ENCODE assay signal across 8 mouse cellular contexts in genomic region chr19:10017637-10018526, GRCm38 (mm10). TPM values are rescaled to one million over a fixed set of nuclear protein-coding genes. Genes with fewer than 3 reads are reported as not detected.
A peak's percentile ranks its signal among the peaks of the same experiment; 100 is the strongest.
DNase-seq lines count a peak whose midpoint lies in the region; ATAC-seq and TF ChIP-seq lines count a peak whose summit lies in the region.

No protein-coding gene starts in this region.

- TF ChIP-seq POLR2A in CH12.LX (IDR thresholded peaks at IDR 0.05; ENCODE audit: low read depth, low read length) = no peak
- peak; percentile 16; the same call in 1 of the 2 replicates for TF ChIP-seq POLR2A in testis, adult 2 months (IDR thresholded peaks at IDR 0.05; ENCODE audit: control insufficient read depth, low read depth, low read length)

- ATAC-seq in cerebellum, adult (ENCODE audit: insufficient number of reproducible peaks, low FRiP score, low TSS enrichment) = peak; percentile 77
- peak; percentile 97 for ATAC-seq in forebrain, embryonic 14.5 days
- peak; percentile 95 for ATAC-seq in neural tube, embryonic 13.5 days (ENCODE audit: low read depth)

- no peak overlapping the region for H3K27ac ChIP-seq in CH12.LX (ENCODE audit: insufficient read depth, low read depth)
- H3K27ac ChIP-seq in forebrain, embryonic 14.5 days (ENCODE audit: low read depth, low read length) = peak overlapping the region; percentile 21; the same call in 1 of the 2 replicates
- H3K27ac ChIP-seq in neural tube, embryonic 13.5 days (replicated peaks) = peak overlapping the region; percentile 67
- no peak overlapping the region for H3K27ac ChIP-seq in testis, adult 2 months (ENCODE audit: control insufficient read depth, insufficient read depth, low read depth, low read length)

- no peak overlapping the region for H3K9ac ChIP-seq in CH12.LX (ENCODE audit: insufficient read depth, low read depth)
- H3K9ac ChIP-seq in forebrain, embryonic 14.5 days (ENCODE audit: low read length) = peak overlapping the region; percentile 66
- peak overlapping the region; percentile 81 for H3K9ac ChIP-seq in neural tube, embryonic 13.5 days

- no peaks in the 10 kb centered on the region for H3K9me3 ChIP-seq in CH12.LX (replicated peaks; ENCODE audit: low read length)
- no peaks in the 10 kb centered on the region for H3K9me3 ChIP-seq in forebrain, embryonic 14.5 days (replicated peaks; ENCODE audit: control insufficient read depth, low read length)
- no peaks in the 10 kb centered on the region for H3K9me3 ChIP-seq in neural tube, embryonic 13.5 days

- intact Hi-C loops in heart, postnatal 10 days (cut with DNase I) = no loop called here

- peak overlapping the region; percentile 68 for H3K4me2 ChIP-seq in CH12.LX (ENCODE audit: insufficient read depth, low read depth, poor library complexity, severe bottlenecking)
- H3K4me2 ChIP-seq in forebrain, embryonic 14.5 days (ENCODE audit: low read length) = peak overlapping the region; percentile 76
- H3K4me2 ChIP-seq in neural tube, embryonic 13.5 days = peak overlapping the region; percentile 93

- H3K4me1 ChIP-seq in CH12.LX (ENCODE audit: control insufficient read depth in 1 of 2, insufficient read depth in 2 of 2) = peaks cover 6 to 18% of the 10 kb centered on the region in 2 experiments
- H3K4me1 ChIP-seq in forebrain, embryonic 14.5 days (ENCODE audit: control insufficient read depth, insufficient read depth, low read length) = peaks cover 11% of the 10 kb centered on the region
- H3K4me1 ChIP-seq in neural tube, embryonic 13.5 days (replicated peaks) = peaks cover 28% of the 10 kb centered on the region
- H3K4me1 ChIP-seq in testis, adult 2 months (ENCODE audit: control insufficient read depth, insufficient read depth, low read length) = peaks cover 12% of the 10 kb centered on the region

- dilution Hi-C loops in CH12.LX (cut with MboI; ENCODE audit: extremely low pct_ligation_motif_present, extremely low pct_unique_long_range_greater_than_20kb, low sequenced_read_pairs) = no loop called here

- WGBS in forebrain, embryonic 14.5 days = 5% methylated on average over 44 of the region's 44 CpGs
- 10% methylated on average over 44 of the region's 44 CpGs for WGBS in large intestine, adult 2 months
- 4% methylated on average over 43 of the region's 44 CpGs for WGBS in neural tube, embryonic 13.5 days

- H3K79me2 ChIP-seq in CH12.LX (replicated peaks; ENCODE audit: control insufficient read depth, extremely low read depth, insufficient read depth, poor library complexity, severe bottlenecking) = no peaks in the 10 kb centered on the region

- H3K27me3 ChIP-seq in CH12.LX (replicated peaks) = peaks cover 43% of the 10 kb centered on the region
- no peaks in the 10 kb centered on the region for H3K27me3 ChIP-seq in forebrain, embryonic 14.5 days (replicated peaks; ENCODE audit: control insufficient read depth, insufficient read depth, low read length)
- 0 out of 2 replicates have a peak, but pooled peaks cover 7% of the 10 kb centered on the region for H3K27me3 ChIP-seq in neural tube, embryonic 13.5 days
- no peaks in the 10 kb centered on the region for H3K27me3 ChIP-seq in testis, adult 2 months (ENCODE audit: control insufficient read depth, insufficient read depth, low read length)

- in situ Hi-C loops in CH12.LX (cut with MboI; ENCODE audit: low pct_ligation_motif_present, low pct_unique_long_range_greater_than_20kb, low sequenced_read_pairs) = no loop called here

- TF ChIP-seq EP300 in CH12.LX (IDR thresholded peaks at IDR 0.05; ENCODE audit: low read length) = no peak

- peak overlapping the region in 1 of 3 experiments; percentile 40 for H3K4me3 ChIP-seq in CH12.LX (replicated peaks in 1 of 3; ENCODE audit: low read depth in 2 of 3, low read length in 2 of 3, poor library complexity in 1 of 3)
- peak overlapping the region; percentile 45 for H3K4me3 ChIP-seq in forebrain, embryonic 14.5 days (ENCODE audit: low read depth, low read length)
- peak overlapping the region; percentile 63 for H3K4me3 ChIP-seq in neural tube, embryonic 13.5 days
- peak overlapping the region; percentile 60 for H3K4me3 ChIP-seq in testis, adult 2 months (ENCODE audit: control insufficient read depth, low read depth, low read length)

- TF ChIP-seq RAD21 in CH12.LX (IDR thresholded peaks at IDR 0.05; ENCODE audit: low read depth, low read length) = no peak

- H3K36me3 ChIP-seq in CH12.LX (replicated peaks in 1 of 2; ENCODE audit: control insufficient read depth in 1 of 2, insufficient read depth in 1 of 2, low read length in 1 of 2) = no peaks in the 10 kb centered on the region
- no peaks in the 10 kb centered on the region for H3K36me3 ChIP-seq in forebrain, embryonic 14.5 days (ENCODE audit: control insufficient read depth, insufficient read depth, low read length)
- H3K36me3 ChIP-seq in neural tube, embryonic 13.5 days = no peaks in the 10 kb centered on the region
- H3K36me3 ChIP-seq in testis, adult 2 months (ENCODE audit: control insufficient read depth, insufficient read depth, low read length) = no peaks in the 10 kb centered on the region

- no peak for TF ChIP-seq CTCF in CH12.LX (conservative IDR thresholded peaks at IDR 0.05 in 1 of 2, IDR thresholded peaks at IDR 0.05 in 1 of 2; ENCODE audit: low read depth in 2 of 2, low read length in 2 of 2)
- no peak for TF ChIP-seq CTCF in testis, adult 2 months (IDR thresholded peaks at IDR 0.05; ENCODE audit: control insufficient read depth, insufficient read depth, insufficient replicate concordance, low read depth, low read length)

- DNase-seq in CH12.LX (ENCODE audit: extremely low read depth) = peak; percentile 26
- DNase-seq in forebrain, embryonic 14.5 days (ENCODE audit: low spot score) = peak; percentile 90
- peak; percentile 95 to 96 for DNase-seq in heart, postnatal 10 days
- DNase-seq in large intestine, adult 2 months (ENCODE audit: low read depth, low spot score) = peak; percentile 51
- DNase-seq in lung, adult 18-20 months = peak; percentile 92 to 95

TF ChIP-seq in CH12.LX, 34 proteins besides CTCF, POLR2A, EP300 and RAD21:
- TF ChIP-seq NELFE (IDR thresholded peaks at IDR 0.05; ENCODE audit: low read depth, low read length) = no peak
- TF ChIP-seq BHLHE40 (IDR thresholded peaks at IDR 0.05; ENCODE audit: low read depth, low read length) = peak; percentile 90
- TF ChIP-seq MXI1 (IDR thresholded peaks at IDR 0.05; ENCODE audit: low read depth, low read length) = peak; percentile 56; the same call in 1 of the 2 replicates
- no peak for TF ChIP-seq MEF2A (IDR thresholded peaks at IDR 0.05; ENCODE audit: borderline replicate concordance, low read depth, low read length)
- TF ChIP-seq USF2 (conservative IDR thresholded peaks at IDR 0.05; ENCODE audit: low read depth, low read length) = peak; percentile 88
- peak; percentile 92 for TF ChIP-seq USF1 (IDR thresholded peaks at IDR 0.05; ENCODE audit: low read depth, low read length)
- peak; percentile 95 for TF ChIP-seq MAX (IDR thresholded peaks at IDR 0.05; ENCODE audit: low read length)

RNA-seq across cellular contexts. Expression of gene Rab3il1, which starts 16.4 kb away (rescaled TPM):
- total RNA-seq in CH12.LX (2012; rRNA removed) (0.04 TPM in 1 of 2 replicates, not detected in the other), CH12.LX (2014; rRNA removed) (not detected in 2 replicates)
- not detected in 2 replicates for polyA plus RNA-seq in CH12.LX (2012; ENCODE audit: insufficient read length, low read depth)
- 20.6 and 21.5 TPM in 2 replicates for polyA plus RNA-seq in forebrain, embryonic 14.5 days (2014; fragmentation: Nextera tagmentation; extraction: Ambion mirVana)
- total RNA-seq in heart, postnatal 10 days (2021) = 10 to 100 TPM; 10.4 to 12.1 TPM
- polyA plus RNA-seq in large intestine, adult 2 months (2012; rRNA removed) = 6.0 and 6.1 TPM in 2 replicates
- 25.2 and 26.2 TPM in 2 replicates for polyA plus RNA-seq in neural tube, embryonic 13.5 days (2015; fragmentation: Nextera tagmentation; extraction: Ambion mirVana)
- 362 and 384 TPM in 2 replicates for polyA plus RNA-seq in testis, adult 2 months (2012; rRNA removed)

RNA-seq across cellular contexts. Expression of gene Best1, which starts 16.4 kb away (rescaled TPM):
- total RNA-seq in CH12.LX (2012; rRNA removed) (0.13 TPM in 1 of 2 replicates, not detected in the other), CH12.LX (2014; rRNA removed) (not detected in 2 replicates)
- not detected in 2 replicates for polyA plus RNA-seq in CH12.LX (2012; ENCODE audit: insufficient read length, low read depth)
- 1.1 and 1.4 TPM in 2 replicates for polyA plus RNA-seq in forebrain, embryonic 14.5 days (2014; fragmentation: Nextera tagmentation; extraction: Ambion mirVana)
- total RNA-seq in heart, postnatal 10 days (2021) = under 1 TPM; 0.20 to 0.36 TPM
- 0.15 and 0.30 TPM in 2 replicates for polyA plus RNA-seq in large intestine, adult 2 months (2012; rRNA removed)
- polyA plus RNA-seq in neural tube, embryonic 13.5 days (2015; fragmentation: Nextera tagmentation; extraction: Ambion mirVana) = 1.0 and 1.5 TPM in 2 replicates
- polyA plus RNA-seq in testis, adult 2 months (2012; rRNA removed) = 339 and 362 TPM in 2 replicates

RNA-seq across cellular contexts. Expression of gene Fads3, which starts 23.5 kb away (rescaled TPM):
- total RNA-seq in CH12.LX (2012; rRNA removed) = 0.50 and 1.1 TPM in 2 replicates
- total RNA-seq in CH12.LX (2014; rRNA removed) = not detected in 2 replicates
- polyA plus RNA-seq in CH12.LX (2012; ENCODE audit: insufficient read length, low read depth) = 0.26 and 0.29 TPM in 2 replicates
- 9.6 and 12.5 TPM in 2 replicates for polyA plus RNA-seq in forebrain, embryonic 14.5 days (2014; fragmentation: Nextera tagmentation; extraction: Ambion mirVana)
- 10 to 100 TPM; 39.7 to 45.5 TPM for total RNA-seq in heart, postnatal 10 days (2021)
- polyA plus RNA-seq in large intestine, adult 2 months (2012; rRNA removed) = 26.0 and 30.2 TPM in 2 replicates
- polyA plus RNA-seq in neural tube, embryonic 13.5 days (2015; fragmentation: Nextera tagmentation; extraction: Ambion mirVana) = 18.8 and 19.1 TPM in 2 replicates
- polyA plus RNA-seq in testis, adult 2 months (2012; rRNA removed) = 7.6 and 12.0 TPM in 2 replicates

RNA-seq across cellular contexts. Expression of gene Fth1, which starts 37.5 kb away (rescaled TPM):
- total RNA-seq in CH12.LX (2012; rRNA removed) (284 and 317 TPM in 2 replicates), CH12.LX (2014; rRNA removed) (279 and 303 TPM in 2 replicates)
- 2,849 and 3,031 TPM in 2 replicates for polyA plus RNA-seq in CH12.LX (2012; ENCODE audit: insufficient read length, low read depth)
- polyA plus RNA-seq in forebrain, embryonic 14.5 days (2014; fragmentation: Nextera tagmentation; extraction: Ambion mirVana) = 1,442 and 1,550 TPM in 2 replicates
- total RNA-seq in heart, postnatal 10 days (2021) = 1,000 to 10,000 TPM; 1,753 to 1,826 TPM
- polyA plus RNA-seq in large intestine, adult 2 months (2012; rRNA removed) = 1,893 and 2,842 TPM in 2 replicates
- 1,616 and 1,651 TPM in 2 replicates for polyA plus RNA-seq in neural tube, embryonic 13.5 days (2015; fragmentation: Nextera tagmentation; extraction: Ambion mirVana)
- polyA plus RNA-seq in testis, adult 2 months (2012; rRNA removed) = 268 and 313 TPM in 2 replicates

Comparison
In these comparisons a context has a peak if more than half of its experiments do, and no peak if none do; other contexts are left out.
1. DNase-seq: peak in every context shown above with its lines; median percentile 96 in heart, postnatal 10 days; 94 in lung, adult 18-20 months; 90 in forebrain, embryonic 14.5 days; 51 in large intestine, adult 2 months; 26 in CH12.LX.
2. H3K27ac ChIP-seq: peak in forebrain, embryonic 14.5 days (single experiment) and neural tube, embryonic 13.5 days (single experiment); none in CH12.LX (single experiment) and testis, adult 2 months (single experiment).
3. RNA of gene Rab3il1, which starts 16.4 kb away (polyA plus RNA-seq): 362 to 384 TPM in testis, adult 2 months; 25.2 to 26.2 TPM in neural tube, embryonic 13.5 days, 20.6 to 21.5 TPM in forebrain, embryonic 14.5 days, 6.0 to 6.1 TPM in large intestine, adult 2 months and not detected in CH12.LX; every median in the first group is over 10 times any median in the second.
4. RNA of gene Best1, which starts 16.4 kb away (polyA plus RNA-seq): 339 to 362 TPM in testis, adult 2 months; 1.0 to 1.5 TPM in neural tube, embryonic 13.5 days, 1.1 to 1.4 TPM in forebrain, embryonic 14.5 days, 0.15 to 0.30 TPM in large intestine, adult 2 months and not detected in CH12.LX; every median in the first group is over 100 times any median in the second.
5. Peak in every context shown above with its lines, with median percentiles within 50 percentile points of each other: H3K4me2 ChIP-seq and ATAC-seq.